In the genomic region with DNA sequence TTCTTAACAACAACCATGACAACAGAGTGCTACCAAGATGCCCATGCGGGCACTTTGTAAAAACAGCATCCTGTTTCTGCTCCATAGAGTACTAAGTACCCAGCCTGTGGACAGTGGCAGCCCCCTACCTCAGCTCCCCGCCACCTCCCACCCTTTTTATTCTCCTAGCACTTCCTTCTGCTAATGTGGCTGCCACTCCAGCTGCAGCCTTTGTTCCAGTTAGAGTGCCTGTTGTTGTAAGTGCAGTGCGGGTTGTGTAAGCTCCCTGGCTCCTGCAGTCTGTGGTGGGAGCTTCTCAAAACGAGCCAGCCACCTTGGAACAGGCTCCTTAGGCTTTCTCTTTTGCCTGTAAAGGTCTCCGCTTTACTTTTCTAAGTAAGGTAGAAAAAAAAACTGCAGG, we compare ENCODE assay signal across 17 mouse cellular contexts.
DNase-seq lines count a peak whose midpoint lies in the region; ATAC-seq lines count a peak whose summit lies in the region.
"Had no signal": no experiment of that assay in that cellular context is flagged by ENCODE, and none has a peak within 500 bp of the region (broad histone marks: within the 10 kb centered on the region; RNA-seq: fewer than 3 reads in every experiment).

No protein-coding gene starts in this region.

- no peaks in the 10 kb centered on the region for H3K9me3 ChIP-seq in intestine, embryonic 14.5 days (ENCODE audit: control insufficient read depth, low read length)
- no peaks in the 10 kb centered on the region for H3K9me3 ChIP-seq in intestine, embryonic 15.5 days
- no peaks in the 10 kb centered on the region for H3K9me3 ChIP-seq in embryonic facial prominence, embryonic 11.5 days (replicated peaks; ENCODE audit: control insufficient read depth, low read length)
- H3K9me3 ChIP-seq in forebrain, embryonic 15.5 days, result no peaks in the 10 kb centered on the region
- no peaks in the 10 kb centered on the region for H3K9me3 ChIP-seq in midbrain, embryonic 16.5 days (replicated peaks; ENCODE audit: control insufficient read depth, low read length, poor library complexity, severe bottlenecking)
- H3K9me3 ChIP-seq: embryonic facial prominence, embryonic 13.5 days; liver, embryonic 13.5 days had no signal

- ATAC-seq in intestine, embryonic 14.5 days (replicated peaks; ENCODE audit: low FRiP score, low TSS enrichment, low read depth), result no peak
- ATAC-seq in intestine, embryonic 15.5 days, result no peak
- 0 out of 2 replicates have a peak, but pooled peaks have one; percentile 20 for ATAC-seq in embryonic facial prominence, embryonic 11.5 days (replicated peaks; ENCODE audit: insufficient number of reproducible peaks, low FRiP score, low TSS enrichment, low read depth)
- 0 out of 2 replicates have a peak, but pooled peaks have one; percentile 17 for ATAC-seq in forebrain, embryonic 15.5 days (replicated peaks)
- ATAC-seq in midbrain, embryonic 16.5 days, result peak; percentile 43; the same call in 1 of the 2 replicates
- ATAC-seq: CD4-positive, CD25-positive, alpha-beta regulatory T cell, adult 4 months; intestine, embryonic 16.5 days had no signal

- no peak overlapping the region for H3K4me3 ChIP-seq in intestine, embryonic 14.5 days (ENCODE audit: low read depth, low read length)
- no peak overlapping the region for H3K4me3 ChIP-seq in intestine, embryonic 15.5 days (replicated peaks)
- H3K4me3 ChIP-seq in embryonic facial prominence, embryonic 11.5 days (ENCODE audit: low read depth, low read length), result no peak overlapping the region
- H3K4me3 ChIP-seq in forebrain, embryonic 15.5 days, result no peak overlapping the region
- no peak overlapping the region for H3K4me3 ChIP-seq in midbrain, embryonic 16.5 days (ENCODE audit: low read depth, low read length)
- H3K4me3 ChIP-seq: embryonic facial prominence, embryonic 13.5 days; liver, embryonic 13.5 days had no signal

- H3K4me2 ChIP-seq in intestine, embryonic 14.5 days (ENCODE audit: low read length), result no peak overlapping the region
- H3K4me2 ChIP-seq in intestine, embryonic 15.5 days (replicated peaks), result no peak overlapping the region
- H3K4me2 ChIP-seq in embryonic facial prominence, embryonic 11.5 days (ENCODE audit: low read depth, low read length), result no peak overlapping the region
- no peak overlapping the region for H3K4me2 ChIP-seq in forebrain, embryonic 15.5 days (replicated peaks)
- H3K4me2 ChIP-seq in midbrain, embryonic 16.5 days (ENCODE audit: low read length), result no peak overlapping the region
- H3K4me2 ChIP-seq: embryonic facial prominence, embryonic 13.5 days; liver, embryonic 13.5 days had no signal

- H3K36me3 ChIP-seq in intestine, embryonic 14.5 days (ENCODE audit: control insufficient read depth, insufficient read depth, low read length), result no peaks in the 10 kb centered on the region
- H3K36me3 ChIP-seq in intestine, embryonic 15.5 days, result no peaks in the 10 kb centered on the region
- no peaks in the 10 kb centered on the region for H3K36me3 ChIP-seq in embryonic facial prominence, embryonic 11.5 days (replicated peaks; ENCODE audit: control insufficient read depth, insufficient read depth, low read depth, low read length)
- H3K36me3 ChIP-seq in forebrain, embryonic 15.5 days, result no peaks in the 10 kb centered on the region
- no peaks in the 10 kb centered on the region for H3K36me3 ChIP-seq in midbrain, embryonic 16.5 days (ENCODE audit: control insufficient read depth, insufficient read depth, low read length)
- H3K36me3 ChIP-seq: embryonic facial prominence, embryonic 13.5 days; liver, embryonic 13.5 days had no signal

- no peak overlapping the region for H3K27ac ChIP-seq in intestine, embryonic 14.5 days (ENCODE audit: low read depth)
- H3K27ac ChIP-seq in intestine, embryonic 15.5 days, result no peak overlapping the region
- no peak overlapping the region for H3K27ac ChIP-seq in embryonic facial prominence, embryonic 11.5 days (replicated peaks; ENCODE audit: low read depth, low read length)
- H3K27ac ChIP-seq in forebrain, embryonic 15.5 days (replicated peaks), result no peak overlapping the region
- H3K27ac ChIP-seq in midbrain, embryonic 16.5 days (ENCODE audit: low read length), result no peak overlapping the region
- H3K27ac ChIP-seq: embryonic facial prominence, embryonic 13.5 days; liver, embryonic 13.5 days had no signal

- peak; percentile 41 for DNase-seq in intestine, embryonic 14.5 days (ENCODE audit: low spot score)
- DNase-seq in embryonic facial prominence, embryonic 11.5 days (ENCODE audit: low spot score), result no peak
- no peak for DNase-seq in yolk sac, embryonic 10.5 days (ENCODE audit: low spot score)
- no peak for DNase-seq in cerebellum, adult 11-12 months
- DNase-seq: cerebellum, adult 8-10 months; gastrocnemius, postnatal 14 days; kidney, postnatal 25 days; left cerebral cortex, postnatal 4 days; liver, embryonic 13.5 days; lung, postnatal 10 days; thymus, adult 18-20 months had no signal

- H3K9ac ChIP-seq in intestine, embryonic 14.5 days (ENCODE audit: low read length), result no peak overlapping the region
- no peak overlapping the region for H3K9ac ChIP-seq in intestine, embryonic 15.5 days
- no peak overlapping the region for H3K9ac ChIP-seq in embryonic facial prominence, embryonic 11.5 days (replicated peaks; ENCODE audit: low read length)
- H3K9ac ChIP-seq in forebrain, embryonic 15.5 days (replicated peaks), result no peak overlapping the region
- H3K9ac ChIP-seq in midbrain, embryonic 16.5 days (ENCODE audit: low read depth, low read length), result no peak overlapping the region
- H3K9ac ChIP-seq: embryonic facial prominence, embryonic 13.5 days; liver, embryonic 13.5 days had no signal

- no peaks in the 10 kb centered on the region for H3K27me3 ChIP-seq in intestine, embryonic 14.5 days (replicated peaks; ENCODE audit: control insufficient read depth, insufficient read depth, low read length)
- H3K27me3 ChIP-seq in intestine, embryonic 15.5 days (replicated peaks), result no peaks in the 10 kb centered on the region
- H3K27me3 ChIP-seq in embryonic facial prominence, embryonic 11.5 days (ENCODE audit: control insufficient read depth, insufficient read depth, low read length), result no peaks in the 10 kb centered on the region
- H3K27me3 ChIP-seq in forebrain, embryonic 15.5 days, result no peaks in the 10 kb centered on the region
- no peaks in the 10 kb centered on the region for H3K27me3 ChIP-seq in midbrain, embryonic 16.5 days (ENCODE audit: control insufficient read depth, insufficient read depth, low read depth, low read length)
- H3K27me3 ChIP-seq: embryonic facial prominence, embryonic 13.5 days had no signal

- WGBS in intestine, embryonic 14.5 days, result 58% methylated on average over 5 of the region's 5 CpGs
- 54% methylated on average over 5 of the region's 5 CpGs for WGBS in intestine, embryonic 15.5 days
- 47% methylated on average over 5 of the region's 5 CpGs for WGBS in embryonic facial prominence, embryonic 11.5 days
- 33% methylated on average over 5 of the region's 5 CpGs for WGBS in forebrain, embryonic 15.5 days
- 21% methylated on average over 5 of the region's 5 CpGs for WGBS in midbrain, embryonic 16.5 days

- H3K4me1 ChIP-seq in intestine, embryonic 14.5 days (replicated peaks; ENCODE audit: control insufficient read depth, insufficient read depth, low read length), result peaks cover 3% of the 10 kb centered on the region; the same call in 1 of the 2 replicates
- 0 out of 2 replicates have a peak, but pooled peaks cover under 1% of the 10 kb centered on the region for H3K4me1 ChIP-seq in intestine, embryonic 15.5 days (replicated peaks)
- H3K4me1 ChIP-seq in embryonic facial prominence, embryonic 11.5 days (ENCODE audit: control insufficient read depth, insufficient read depth, low read length), result no peaks in the 10 kb centered on the region
- H3K4me1 ChIP-seq in forebrain, embryonic 15.5 days, result peaks cover 31% of the 10 kb centered on the region
- peaks cover 11% of the 10 kb centered on the region for H3K4me1 ChIP-seq in midbrain, embryonic 16.5 days (ENCODE audit: control insufficient read depth, insufficient read depth, low read length)
- H3K4me1 ChIP-seq: liver, embryonic 13.5 days had no signal

Comparison
In these comparisons a context has a peak if more than half of its experiments do, and no peak if none do; other contexts are left out.
1. ATAC-seq: peak in embryonic facial prominence, embryonic 11.5 days (single experiment), forebrain, embryonic 15.5 days (single experiment) and midbrain, embryonic 16.5 days (single experiment); none in intestine, embryonic 14.5 days (single experiment) and intestine, embryonic 15.5 days (single experiment).